Mouse (Mus musculus): ENCODE results near the gene Pdgfra.

DNA sequence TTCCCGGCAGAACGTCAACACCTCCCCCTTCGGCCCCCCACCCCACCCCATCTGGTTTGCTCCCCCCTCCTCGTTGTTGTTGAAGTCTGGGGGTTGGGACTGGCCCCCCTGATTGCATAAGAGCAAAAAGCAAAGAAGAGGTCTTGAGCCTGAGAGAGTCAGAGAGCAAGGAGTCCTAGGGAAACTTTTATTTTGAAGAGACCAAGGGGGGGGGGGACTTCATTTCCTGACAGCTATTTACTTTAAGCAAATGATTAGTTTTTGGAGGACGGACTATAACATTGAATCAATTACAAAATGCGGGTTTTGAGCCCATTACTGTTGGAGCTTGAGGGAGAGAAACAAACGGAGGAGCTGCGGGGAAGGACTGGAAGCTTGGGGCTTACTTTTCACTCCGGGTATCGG, at the start of gene Pdgfra:
- no peak for TF ChIP-seq MAFK (IDR thresholded peaks at IDR 0.05; ENCODE audit: insufficient read depth, low read depth, low read length)
- no peak for TF ChIP-seq HCFC1 (IDR thresholded peaks at IDR 0.05; ENCODE audit: borderline replicate concordance, insufficient read depth, low read length)
- TF ChIP-seq CHD2 (IDR thresholded peaks at IDR 0.05; ENCODE audit: low read depth, low read length), result no peak
- no peak for TF ChIP-seq ZNF384 (IDR thresholded peaks at IDR 0.05; ENCODE audit: low read depth, low read length)
- no peak for TF ChIP-seq ZC3H11A (IDR thresholded peaks at IDR 0.05; ENCODE audit: borderline replicate concordance, low read depth, low read length)
